In genomic region chr5:132472184-132472829, GRCm38 (mm10) we compare ENCODE assay signal across 19 mouse cellular contexts.
A peak's percentile ranks its signal among the peaks of the same experiment; 100 is the strongest.
DNase-seq lines count a peak whose midpoint lies in the region; ATAC-seq and TF ChIP-seq lines count a peak whose summit lies in the region.
"Had no signal": no experiment of that assay in that cellular context is flagged by ENCODE, and none has a peak within 500 bp of the region (broad histone marks: within the 10 kb centered on the region; RNA-seq: fewer than 3 reads in every experiment).

No protein-coding gene starts in this region.

- TF ChIP-seq EP300 in heart, adult 2 months (IDR thresholded peaks at IDR 0.05; ENCODE audit: insufficient read depth, low read depth, low read length): no peak

- no peaks in the 10 kb centered on the region; the same call in 1 of the 2 replicates for H3K27me3 ChIP-seq in heart, adult 2 months (ENCODE audit: control insufficient read depth, insufficient read depth, low read length)
- H3K27me3 ChIP-seq in heart, embryonic 16.5 days (ENCODE audit: control insufficient read depth, insufficient read depth, low read length): no peaks in the 10 kb centered on the region
- H3K27me3 ChIP-seq: embryonic facial prominence, embryonic 13.5 days; midbrain, embryonic 13.5 days had no signal

- 0 out of 2 replicates have a peak, but pooled peaks cover 1% of the 10 kb centered on the region for H3K79me2 ChIP-seq in heart, adult 2 months (replicated peaks; ENCODE audit: control insufficient read depth, insufficient read depth, low read length)

- H3K4me3 ChIP-seq in heart, adult 2 months: no peak overlapping the region
- no peak overlapping the region for H3K4me3 ChIP-seq in heart, embryonic 16.5 days (ENCODE audit: low read length)
- H3K4me3 ChIP-seq in gastrocnemius, adult 2 months: no peak overlapping the region
- H3K4me3 ChIP-seq: embryonic facial prominence, embryonic 13.5 days; limb, embryonic 10.5 days; midbrain, embryonic 13.5 days; myocyte had no signal

- 60% methylated on average over 5 of the region's 5 CpGs for WGBS in heart, adult 2 months
- 51% methylated on average over 5 of the region's 5 CpGs for WGBS in heart, embryonic 16.5 days

- peak overlapping the region; percentile 66 for H3K27ac ChIP-seq in heart, adult 2 months
- H3K27ac ChIP-seq in heart, embryonic 16.5 days (ENCODE audit: low read length): peak overlapping the region; percentile 67
- H3K27ac ChIP-seq in gastrocnemius, adult 2 months: no peak overlapping the region
- H3K27ac ChIP-seq: embryonic facial prominence, embryonic 13.5 days; limb, embryonic 10.5 days; midbrain, embryonic 13.5 days had no signal

- DNase-seq in cerebellum, postnatal 10 days: peak; percentile 35 to 39
- no peak for DNase-seq in cerebellum, adult 9-10 months
- peak in 1 of 2 experiments; percentile 43 for DNase-seq in heart, adult 2 months
- no peak for DNase-seq in heart, postnatal 36 days
- peak; percentile 51 to 60 for DNase-seq in heart, adult 9 months (ENCODE audit: low spot score in 2 of 2)
- DNase-seq in yolk sac, embryonic 10.5 days (ENCODE audit: low spot score): no peak
- no peak for DNase-seq in gastrocnemius, adult 2 months
- DNase-seq: kidney, adult 18-20 months; kidney, postnatal 14 days; lung, adult 18-20 months; lung, postnatal 14 days; right cerebral cortex, postnatal 14 days; spleen, adult 18-20 months; thymus, adult 18-20 months had no signal

- peak overlapping the region; percentile 37; the same call in 1 of the 2 replicates for H3K4me2 ChIP-seq in heart, embryonic 16.5 days (ENCODE audit: low read depth, low read length)
- H3K4me2 ChIP-seq: embryonic facial prominence, embryonic 13.5 days; midbrain, embryonic 13.5 days had no signal

- H3K4me1 ChIP-seq in heart, adult 2 months (ENCODE audit: control insufficient read depth, insufficient read depth, low read length): peaks cover 1% of the 10 kb centered on the region; the same call in 1 of the 2 replicates
- peaks cover 22% of the 10 kb centered on the region for H3K4me1 ChIP-seq in heart, embryonic 16.5 days (ENCODE audit: control insufficient read depth, insufficient read depth, low read length)

- peak overlapping the region; percentile 48 for H3K9ac ChIP-seq in heart, adult 2 months (ENCODE audit: low read depth, low read length)
- H3K9ac ChIP-seq in heart, embryonic 16.5 days (ENCODE audit: low read length): no peak overlapping the region
- H3K9ac ChIP-seq: embryonic facial prominence, embryonic 13.5 days; midbrain, embryonic 13.5 days had no signal

- no peak for TF ChIP-seq CTCF in heart, adult 2 months (IDR thresholded peaks at IDR 0.05)
- TF ChIP-seq CTCF in gastrocnemius, adult 2 months (IDR thresholded peaks at IDR 0.05): no peak

- intact Hi-C loops in heart, adult 2 months (cut with DNase I): no loop called here
- intact Hi-C loops in heart, postnatal 36 days (cut with DNase I): loop anchor here (5.0 kb wide), 1 partner anchor 70 kb away; the partner anchor contains the start of gene Auts2
- intact Hi-C loops in gastrocnemius, adult 2 months (cut with DNase I): no loop called here

- 0 out of 2 replicates have a peak, but pooled peaks cover 2% of the 10 kb centered on the region for H3K36me3 ChIP-seq in heart, adult 2 months (ENCODE audit: control insufficient read depth, insufficient read depth, low read length)
- H3K36me3 ChIP-seq in heart, embryonic 16.5 days (ENCODE audit: control insufficient read depth, insufficient read depth): no peaks in the 10 kb centered on the region
- H3K36me3 ChIP-seq: embryonic facial prominence, embryonic 13.5 days; limb, embryonic 10.5 days; midbrain, embryonic 13.5 days had no signal

- TF ChIP-seq POLR2A in heart, adult 2 months (IDR thresholded peaks at IDR 0.05; ENCODE audit: insufficient read depth, low read depth, low read length): no peak

- no peaks in the 10 kb centered on the region for H3K9me3 ChIP-seq in heart, embryonic 16.5 days (replicated peaks; ENCODE audit: control insufficient read depth, low read length)
- H3K9me3 ChIP-seq: embryonic facial prominence, embryonic 13.5 days; limb, embryonic 10.5 days; midbrain, embryonic 13.5 days had no signal

- ATAC-seq in heart, embryonic 16.5 days (replicated peaks; ENCODE audit: extremely low read depth, insufficient read depth, low FRiP score): peak; percentile 49; the same call in 1 of the 2 replicates
- ATAC-seq: midbrain, embryonic 13.5 days had no signal

Comparison
In these comparisons a context has a peak if more than half of its experiments do, and no peak if none do; other contexts are left out.
1. DNase-seq: peak in cerebellum, postnatal 10 days (2 of 2) and heart, adult 9 months (2 of 2); none in cerebellum, adult 9-10 months (single experiment), heart, postnatal 36 days (0 of 2), yolk sac, embryonic 10.5 days (single experiment) and gastrocnemius, adult 2 months (single experiment).